Mouse (Mus musculus) bone marrow, adult 2 months (tissue): ENCODE measurements around the gene Tnfrsf19. TPM values are rescaled to one million over a fixed set of nuclear protein-coding genes. Genes with fewer than 3 reads are reported as not detected.

ENCODE experiments used
- H3K27ac ChIP-seq: fragments of 200-500 bp; 2 replicates; pipeline ENCODE4 v1.5.1; 2012; ENCODE audit warnings: low read depth, mild to moderate bottlenecking, control low read depth, inconsistent platforms, low read length; ENCODE audit not compliant: control insufficient read depth, poor library complexity, insufficient read depth
- H3K4me1 ChIP-seq: fragments of 200-500 bp; 2 replicates; pipeline ENCODE4 v1.6.1; 2011; ENCODE audit warnings: low read length; ENCODE audit not compliant: control insufficient read depth, insufficient read depth
- H3K4me3 ChIP-seq: fragments of 200-500 bp; replicated peaks from 2 replicates; pipeline ENCODE3; 2011; ENCODE audit warnings: mild to moderate bottlenecking, low read depth, low read length, control low read depth; ENCODE audit not compliant: control insufficient read depth
- CTCF ChIP-seq: fragments of 200-500 bp; IDR thresholded peaks from 2 replicates; pipeline ENCODE4 v1.5.1; 2011; ENCODE audit warnings: low read length, control low read depth; ENCODE audit not compliant: control insufficient read depth, insufficient read depth
- POLR2A ChIP-seq: fragments of 200-500 bp; IDR thresholded peaks from 2 replicates; pipeline ENCODE4 v1.6.1; 2011; ENCODE audit warnings: low read depth, mild to moderate bottlenecking, control low read depth, low read length, borderline replicate concordance; ENCODE audit not compliant: control insufficient read depth
- WGBS: fragments of 180-500 bp; shearing (Covaris S2); methylation state at CpG from one replicate; pipeline ENCODE4 v1.1.7; 2018; 5-methylcytosine and 5-hydroxymethylcytosine counted together
- polyA plus RNA-seq: library from polyadenylated mRNA; stranded (reverse); fragments of >200 nt; gene quantifications from 2 replicates; pipeline ENCODE4 v1.2.4, GENCODE M21; 2011; ENCODE audit warnings: low replicate concordance; ENCODE audit not compliant: missing spikeins, insufficient read depth, insufficient read length

Tnfrsf19 gene
- polyA plus RNA-seq, 1 experiment: 2.9 TPM

- Histone ChIP-seq H3K4me3 (no peak overlapping the region), H3K27ac (no peak overlapping the region), H3K4me1 (no peaks in the 10 kb centered on the region)
- no peak for TF ChIP-seq POLR2A
- TF ChIP-seq CTCF: no peak
- WGBS: 78% methylated on average over 4 of the region's 4 CpGs
Observed at GRCm38 (mm10) chr14:60992144-60992543, 54.1 kb downstream of the Tnfrsf19 start.

GRCm38 (mm10) chr14:60988228-60988627 lies 58.1 kb downstream of the Tnfrsf19 start:
- H3K4me3 ChIP-seq: no peak overlapping the region
- no peak overlapping the region for H3K27ac ChIP-seq
- no peak for TF ChIP-seq POLR2A
- no peak for TF ChIP-seq CTCF
- H3K4me1 ChIP-seq: no peaks in the 10 kb centered on the region
- WGBS: 13% methylated on average over 6 of the region's 6 CpGs

- Histone ChIP-seq H3K27ac (no peak overlapping the region), H3K4me1 (no peaks in the 10 kb centered on the region), H3K4me3 (no peak overlapping the region)
- WGBS: 80% methylated on average over 5 of the region's 5 CpGs
- TF ChIP-seq POLR2A (no peak), CTCF (no peak)
Observed at GRCm38 (mm10) chr14:60986926-60987325, 59.4 kb downstream of the Tnfrsf19 start.

DNA sequence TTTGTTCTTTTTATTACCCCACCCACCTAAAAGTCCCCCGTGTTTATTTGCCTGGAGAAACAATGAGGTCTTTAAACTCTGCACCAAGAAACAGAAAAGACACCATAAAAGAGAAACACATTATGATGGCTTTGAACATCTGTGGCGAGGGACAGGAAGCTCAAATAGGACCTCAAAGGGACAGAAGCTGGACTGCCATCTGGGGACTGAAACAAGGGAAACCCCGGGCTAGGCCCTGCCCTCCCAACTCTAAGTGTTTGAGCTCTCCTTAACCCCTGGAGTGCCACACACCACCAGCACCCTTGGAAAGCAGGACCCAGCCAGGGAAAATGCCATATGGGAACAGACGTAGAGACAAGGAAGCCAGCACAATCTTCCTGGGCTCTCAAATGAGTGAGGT lies 61.2 kb downstream of the Tnfrsf19 start:
- no peak for TF ChIP-seq POLR2A
- H3K4me3 ChIP-seq: no peak overlapping the region
- WGBS: 33% methylated on average over 4 of the region's 4 CpGs

GRCm38 (mm10) chr14:60984266-60984665 lies 62.0 kb downstream of the Tnfrsf19 start:
- TF ChIP-seq POLR2A (no peak), CTCF (no peak)

More for the DNA sequence above, 61.2 kb downstream of the Tnfrsf19 start:
- Histone ChIP-seq H3K27ac (no peak overlapping the region), H3K4me1 (no peaks in the 10 kb centered on the region)

DNA sequence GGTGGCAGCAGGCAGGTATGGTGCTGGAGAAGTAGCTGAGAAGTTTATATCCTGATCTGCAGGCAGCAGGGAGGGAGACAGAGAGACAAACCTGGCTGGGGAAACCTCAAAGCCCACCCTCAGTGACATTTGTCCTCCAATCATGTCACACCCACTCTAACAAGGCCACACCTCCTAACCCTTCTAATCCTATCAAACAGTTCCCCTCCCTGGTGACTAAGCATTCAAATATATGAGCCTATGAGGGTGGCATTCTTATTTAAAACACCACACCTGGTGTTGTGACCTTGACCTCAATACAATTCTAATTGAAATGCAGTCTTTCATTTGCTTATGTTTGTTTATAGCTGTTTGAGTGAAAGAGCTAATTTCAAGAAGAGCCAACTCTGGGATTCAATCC lies 64.2 kb downstream of the Tnfrsf19 start:
- no peaks in the 10 kb centered on the region for H3K4me1 ChIP-seq
- H3K4me3 ChIP-seq: no peak overlapping the region
- H3K27ac ChIP-seq: no peak overlapping the region
- TF ChIP-seq CTCF (no peak), POLR2A (no peak)

More at GRCm38 (mm10) chr14:60984266-60984665, 62.0 kb downstream of the Tnfrsf19 start:
- 80% methylated on average over 6 of the region's 6 CpGs for WGBS
- no peaks in the 10 kb centered on the region for H3K4me1 ChIP-seq
- H3K27ac ChIP-seq: no peak overlapping the region
- H3K4me3 ChIP-seq: no peak overlapping the region

DNA sequence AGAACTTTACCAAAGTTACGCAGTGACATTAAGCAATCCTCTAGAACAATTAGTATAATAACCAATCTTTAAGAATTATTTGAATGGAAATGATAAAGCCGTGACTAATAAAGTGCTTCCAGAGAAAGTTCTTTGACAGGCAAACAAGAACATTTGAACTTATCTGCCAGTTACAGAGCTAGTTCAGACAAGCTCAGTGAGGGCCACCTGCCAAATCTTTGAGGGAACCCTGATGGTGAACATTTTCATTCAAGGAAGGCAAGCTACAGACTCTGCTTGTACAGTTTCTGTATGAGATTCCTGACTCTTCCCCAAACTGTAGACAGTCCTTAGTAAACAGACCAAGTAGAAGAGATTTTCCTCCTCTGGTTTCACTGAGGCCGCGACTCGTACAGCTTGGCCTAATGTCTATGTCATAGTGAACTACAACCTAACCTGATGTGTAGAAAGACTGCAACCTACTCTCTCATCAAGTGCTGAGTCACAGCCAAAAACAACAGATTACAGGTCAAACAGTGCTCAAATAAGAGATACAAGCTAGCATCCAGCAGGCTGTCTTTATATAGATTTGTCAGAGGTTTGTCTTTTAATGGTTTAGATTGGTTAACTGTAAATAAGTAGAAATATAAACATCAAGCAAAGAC lies 65.9 kb downstream of the Tnfrsf19 start:
- no peaks in the 10 kb centered on the region for H3K4me1 ChIP-seq
- no peak overlapping the region for H3K4me3 ChIP-seq
- H3K27ac ChIP-seq: no peak overlapping the region
- TF ChIP-seq POLR2A (no peak), CTCF (no peak)
- 92% methylated on average over 5 of the region's 5 CpGs for WGBS

DNA sequence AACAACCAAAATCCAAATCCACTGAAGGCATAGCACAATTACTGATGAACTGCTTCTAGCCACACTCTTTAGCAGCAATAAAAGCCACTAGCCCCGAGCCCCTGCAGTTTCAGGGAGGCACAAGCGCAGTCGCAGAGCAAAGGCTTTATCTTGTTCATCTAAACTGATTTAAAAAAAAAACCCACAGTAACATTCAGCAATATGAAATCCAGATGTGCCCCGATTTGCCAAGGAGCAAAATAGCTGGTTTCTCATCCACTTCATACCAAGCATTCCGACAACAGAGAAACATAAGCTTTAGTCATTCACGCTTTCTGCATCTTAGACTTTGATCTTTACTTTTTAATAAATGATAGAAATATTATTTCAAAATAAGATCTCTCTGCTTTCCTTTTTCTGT lies 68.2 kb downstream of the Tnfrsf19 start:
- no peak for TF ChIP-seq CTCF
- no peak for TF ChIP-seq POLR2A
- Histone ChIP-seq H3K27ac (no peak overlapping the region), H3K4me1 (no peaks in the 10 kb centered on the region), H3K4me3 (no peak overlapping the region)
- 69% methylated on average over 6 of the region's 6 CpGs for WGBS

DNA sequence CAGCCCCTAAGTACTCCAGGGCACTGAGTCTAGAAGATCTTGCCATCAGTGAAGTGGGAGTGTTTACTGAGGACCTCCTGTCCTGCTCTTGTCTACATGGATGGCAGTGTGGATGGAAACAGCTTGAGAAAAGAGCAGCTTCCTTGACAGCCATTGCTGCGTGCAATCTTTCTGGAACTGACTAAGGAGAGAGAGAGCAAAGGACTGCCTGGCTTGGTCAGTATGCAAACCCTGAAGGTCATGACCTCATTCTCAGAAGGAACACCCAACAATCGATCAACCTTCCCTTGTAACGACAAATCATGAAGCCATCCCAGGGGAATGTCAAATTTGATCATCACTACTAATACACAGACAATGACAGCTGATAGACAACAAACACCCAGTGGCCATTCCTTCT lies 70.1 kb downstream of the Tnfrsf19 start:
- H3K27ac ChIP-seq: no peak overlapping the region
- no peak for TF ChIP-seq POLR2A
- TF ChIP-seq CTCF: no peak
- WGBS: 82% methylated on average over 3 of the region's 3 CpGs
- H3K4me1 ChIP-seq: no peaks in the 10 kb centered on the region
- no peak overlapping the region for H3K4me3 ChIP-seq
